Mouse (Mus musculus) heart, embryonic 14.5 days (tissue): ENCODE data around the gene Parp6. TPM values are rescaled to one million over a fixed set of nuclear protein-coding genes. Genes with fewer than 3 reads are reported as not detected.

ENCODE experiments used
- polyA plus RNA-seq: library from polyadenylated mRNA; unstranded; fragments of >200 nt; fragmentation: Nextera tagmentation; extraction: Ambion mirVana; gene quantifications from 2 replicates; pipeline ENCODE4 v1.2.1, GENCODE M21; 2014

Gene Parp6
- polyA plus RNA-seq, 1 experiment from 2014 or later: 24.6 TPM

Other genes with a start within 250 kb of the Parp6 start
- gene Arih1, start 130.7 kb upstream of the Parp6 start, polyA plus RNA-seq: 14.9 and 18.3 TPM in 2 replicates
- 87.6 and 91.4 TPM in 2 replicates for gene Hexa, start 77.7 kb upstream of the Parp6 start, polyA plus RNA-seq
- 0.55 TPM in 1 of 2 replicates, not detected in the other for gene Tmem202, start 77.4 kb upstream of the Parp6 start, polyA plus RNA-seq
- 0.16 and 0.34 TPM in 2 replicates for gene Celf6, start 39.4 kb upstream of the Parp6 start, polyA plus RNA-seq
- gene Pkm, start 39.1 kb downstream of the Parp6 start, polyA plus RNA-seq: 1,792 and 1,798 TPM in 2 replicates
- gene Gramd2, start 62.9 kb downstream of the Parp6 start, polyA plus RNA-seq: 0.27 and 0.43 TPM in 2 replicates
- 10.9 and 12.6 TPM in 2 replicates for gene Senp8, start 133.4 kb downstream of the Parp6 start, polyA plus RNA-seq
- 12.1 and 12.4 TPM in 2 replicates for gene Myo9a, start 133.6 kb downstream of the Parp6 start, polyA plus RNA-seq